Mouse (Mus musculus): ENCODE measurements around the gene Pde1b.

Pde1b gene

GRCm38 (mm10) chr15:103502435-103503250, at the start of gene Pde1b:
TSS of gene Pde1b (plus strand) at chr15:103503034.
- DNase-seq: peak; percentile 36 to 47

- peak; percentile 72 to 77 for DNase-seq
Observed at GRCm38 (mm10) chr15:103453551-103454218, 49.1 kb upstream of the Pde1b start, which contains the start of gene Nckap1l. TSS of gene Nckap1l (plus strand) at chr15:103453794.

GRCm38 (mm10) chr15:103454449-103454848, 48.4 kb upstream of the Pde1b start:
- no peak for DNase-seq

GRCm38 (mm10) chr15:103462539-103463261, 40.1 kb upstream of the Pde1b start:
- no peak for DNase-seq

- no peak for DNase-seq
Observed at GRCm38 (mm10) chr15:103471488-103472194, 31.2 kb upstream of the Pde1b start.

GRCm38 (mm10) chr15:103472265-103472664, 30.6 kb upstream of the Pde1b start:
- DNase-seq: no peak

- no peak for DNase-seq
Observed at GRCm38 (mm10) chr15:103473182-103473581, 29.7 kb upstream of the Pde1b start.

GRCm38 (mm10) chr15:103473769-103474168, 29.1 kb upstream of the Pde1b start:
- DNase-seq: no peak

GRCm38 (mm10) chr15:103479080-103479606, 23.7 kb upstream of the Pde1b start:
- no peak for DNase-seq

GRCm38 (mm10) chr15:103480129-103480528, 22.7 kb upstream of the Pde1b start:
- DNase-seq: no peak

- no peak for DNase-seq
Observed at GRCm38 (mm10) chr15:103482488-103482887, 20.3 kb upstream of the Pde1b start.

GRCm38 (mm10) chr15:103484490-103484889, 18.3 kb upstream of the Pde1b start:
- no peak for DNase-seq

GRCm38 (mm10) chr15:103485106-103485505, 17.7 kb upstream of the Pde1b start:
- DNase-seq: no peak

GRCm38 (mm10) chr15:103486658-103487057, 16.2 kb upstream of the Pde1b start:
- DNase-seq: no peak

- DNase-seq: no peak
Observed at GRCm38 (mm10) chr15:103488336-103488735, 14.5 kb upstream of the Pde1b start.

GRCm38 (mm10) chr15:103496204-103497140, 6.4 kb upstream of the Pde1b start:
- no peak for DNase-seq

GRCm38 (mm10) chr15:103498157-103498556, 4.7 kb upstream of the Pde1b start:
- DNase-seq: no peak

- no peak for DNase-seq
Observed at GRCm38 (mm10) chr15:103500723-103501122, 2.1 kb upstream of the Pde1b start.

- DNase-seq: no peak
Observed at GRCm38 (mm10) chr15:103501186-103501585, 1.6 kb upstream of the Pde1b start.

- no peak for DNase-seq
Observed at GRCm38 (mm10) chr15:103503251-103503600, 392 bp downstream of the Pde1b start.

GRCm38 (mm10) chr15:103503660-103504059, 826 bp downstream of the Pde1b start:
- no peak for DNase-seq
